Mouse (Mus musculus): Measurements from ENCODE around the gene Serf1. TPM values are rescaled to one million over a fixed set of nuclear protein-coding genes. Genes with fewer than 3 reads are reported as not detected.

Serf1 gene
- polyA plus RNA-seq, 1 experiment from 2014 or later, result 200 TPM

Other genes starting within 250 kb of the Serf1 start
- gene Cartpt, start 206.9 kb upstream of the Serf1 start, polyA plus RNA-seq (2014; fragmentation: Nextera tagmentation; extraction: Ambion mirVana), result 0.27 and 0.49 TPM in 2 replicates
- 45.1 and 52.8 TPM in 2 replicates for gene Mccc2, start 92.4 kb upstream of the Serf1 start, polyA plus RNA-seq (2014; fragmentation: Nextera tagmentation; extraction: Ambion mirVana)
- gene Bdp1, start 3.9 kb upstream of the Serf1 start, polyA plus RNA-seq (2014; fragmentation: Nextera tagmentation; extraction: Ambion mirVana), result 31.8 and 35.2 TPM in 2 replicates
- gene Smn1, start 16.8 kb downstream of the Serf1 start, polyA plus RNA-seq (2014; fragmentation: Nextera tagmentation; extraction: Ambion mirVana), result 78.8 and 91.0 TPM in 2 replicates
- gene Naip2, start 94.1 kb downstream of the Serf1 start, polyA plus RNA-seq (2014; fragmentation: Nextera tagmentation; extraction: Ambion mirVana), result 0.31 and 0.57 TPM in 2 replicates
- gene Naip5, start 138.3 kb downstream of the Serf1 start, polyA plus RNA-seq (2014; fragmentation: Nextera tagmentation; extraction: Ambion mirVana), result 0.43 and 0.46 TPM in 2 replicates
- gene Naip6, start 209.7 kb downstream of the Serf1 start, polyA plus RNA-seq (2014; fragmentation: Nextera tagmentation; extraction: Ambion mirVana), result 0.20 and 0.28 TPM in 2 replicates